Mouse (Mus musculus): ENCODE results near the gene Arpc5l.

- TF ChIP-seq TAL1 (IDR thresholded peaks at IDR 0.05; ENCODE audit: low read length) = no peak
- TF ChIP-seq GATA1 (IDR thresholded peaks at IDR 0.05; ENCODE audit: low read length) = no peak
Measured at GRCm38 (mm10) chr2:39005574-39006079, 479 bp downstream of the Arpc5l start, which contains the start of gene Rpl35.
